Mouse (Mus musculus) megakaryocyte, embryonic 14.5 days (primary cell): Measurements from ENCODE around the gene Svep1.

Experiments used
- FLI1 ChIP-seq: IDR thresholded peaks from 2 replicates; pipeline ENCODE4 v1.6.1; 2012; ENCODE audit warnings: low read length, inconsistent platforms, mixed read lengths
- GATA1 ChIP-seq: IDR thresholded peaks from 3 replicates; pipeline ENCODE4 v1.6.1; 2012; ENCODE audit warnings: mixed read lengths, low read length, inconsistent platforms, borderline replicate concordance

DNA sequence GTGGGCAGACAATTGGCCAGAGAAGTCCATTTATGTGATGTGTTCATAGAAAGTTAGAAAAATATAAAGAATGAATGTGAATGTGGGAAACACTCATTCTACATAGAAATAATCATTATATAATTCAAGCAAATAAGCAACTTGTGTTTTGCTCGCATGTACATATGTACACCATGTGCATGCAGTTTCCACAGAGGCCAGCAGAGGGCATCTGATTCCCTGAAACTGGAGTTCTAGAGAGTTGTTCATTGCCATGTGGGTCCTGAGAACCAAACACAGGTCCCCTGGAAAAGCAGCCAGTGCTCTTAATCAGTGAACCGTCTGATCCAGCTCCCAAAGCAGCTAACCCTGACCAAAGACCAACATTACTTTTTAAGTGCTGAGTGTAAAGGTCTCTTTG is 60.0 kb downstream of the Svep1 start:
- TF ChIP-seq GATA1 (no peak), FLI1 (no peak)
